Mouse (Mus musculus): ENCODE data around the gene Gm10663. TPM values are rescaled to one million over a fixed set of nuclear protein-coding genes. Genes with fewer than 3 reads are reported as not detected.

Gene Gm10663
- polyA plus RNA-seq, 1 experiment: not detected

DNA sequence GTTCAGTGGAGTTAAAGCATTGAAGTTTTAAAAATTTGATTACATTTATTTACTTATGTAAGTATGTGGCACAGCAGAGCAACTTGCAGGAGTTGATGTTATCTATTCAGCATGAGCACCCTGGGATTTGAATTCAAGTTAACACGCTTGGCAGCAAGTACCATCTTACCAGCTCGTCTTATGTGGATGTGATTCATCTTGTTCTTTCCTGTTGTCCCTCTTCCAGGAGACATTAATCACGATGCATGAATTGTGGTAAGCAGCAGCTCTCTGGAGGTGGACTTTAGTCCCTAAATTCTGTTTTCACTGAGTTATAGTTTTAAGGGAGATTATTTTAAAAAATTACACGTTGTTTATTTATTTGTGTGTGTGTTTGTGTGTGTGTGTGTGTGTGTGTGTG, 29.2 kb downstream of the Gm10663 start:
- Histone ChIP-seq H3K79me2 (ENCODE audit: control insufficient read depth, insufficient read depth) (no peaks in the 10 kb centered on the region), H3K4me3 (no peak overlapping the region), H3K4me2 (ENCODE audit: low read depth) (no peak overlapping the region), H3K36me3 (ENCODE audit: control insufficient read depth, insufficient read depth) (no peaks in the 10 kb centered on the region), H3K27me3 (ENCODE audit: control insufficient read depth, insufficient read depth, insufficient read length) (no peaks in the 10 kb centered on the region), H3ac (ENCODE audit: control insufficient read depth, insufficient read length) (no peak overlapping the region)
- no peak for TF ChIP-seq REST (IDR thresholded peaks at IDR 0.05; ENCODE audit: insufficient read depth, insufficient read length)
- TF ChIP-seq CEBPB (IDR thresholded peaks at IDR 0.05; ENCODE audit: insufficient read depth, poor library complexity, severe bottlenecking): no peak
- TF ChIP-seq TCF3 (IDR thresholded peaks at IDR 0.05; ENCODE audit: insufficient read length, low read depth): no peak
- no peak for TF ChIP-seq E2F4 (IDR thresholded peaks at IDR 0.05; ENCODE audit: insufficient read depth)
- no peak for TF ChIP-seq USF1 (IDR thresholded peaks at IDR 0.05; ENCODE audit: low read depth)
- no peak for TF ChIP-seq SRF (IDR thresholded peaks at IDR 0.05; ENCODE audit: control insufficient read depth, insufficient read length, low read depth)
- TF ChIP-seq MYOG (IDR thresholded peaks at IDR 0.05; ENCODE audit: control insufficient read depth in 1 of 3, insufficient read depth in 1 of 3, insufficient read length in 2 of 3, low read depth in 2 of 3): no peak
- no peak for TF ChIP-seq TCF12 (IDR thresholded peaks at IDR 0.05; ENCODE audit: insufficient read depth, poor library complexity, severe bottlenecking)
- no peak for TF ChIP-seq POLR2AphosphoS2 (IDR thresholded peaks at IDR 0.05; ENCODE audit: insufficient read length, low read depth)
- no peak for TF ChIP-seq MAX (IDR thresholded peaks at IDR 0.05; ENCODE audit: low read depth)
- TF ChIP-seq MYOD1 (IDR thresholded peaks at IDR 0.05; ENCODE audit: control insufficient read depth in 1 of 3, insufficient read length in 2 of 3, low read depth in 2 of 3): no peak
- no peak for TF ChIP-seq POLR2A (IDR thresholded peaks at IDR 0.05; ENCODE audit: insufficient read length, low read depth)

DNA sequence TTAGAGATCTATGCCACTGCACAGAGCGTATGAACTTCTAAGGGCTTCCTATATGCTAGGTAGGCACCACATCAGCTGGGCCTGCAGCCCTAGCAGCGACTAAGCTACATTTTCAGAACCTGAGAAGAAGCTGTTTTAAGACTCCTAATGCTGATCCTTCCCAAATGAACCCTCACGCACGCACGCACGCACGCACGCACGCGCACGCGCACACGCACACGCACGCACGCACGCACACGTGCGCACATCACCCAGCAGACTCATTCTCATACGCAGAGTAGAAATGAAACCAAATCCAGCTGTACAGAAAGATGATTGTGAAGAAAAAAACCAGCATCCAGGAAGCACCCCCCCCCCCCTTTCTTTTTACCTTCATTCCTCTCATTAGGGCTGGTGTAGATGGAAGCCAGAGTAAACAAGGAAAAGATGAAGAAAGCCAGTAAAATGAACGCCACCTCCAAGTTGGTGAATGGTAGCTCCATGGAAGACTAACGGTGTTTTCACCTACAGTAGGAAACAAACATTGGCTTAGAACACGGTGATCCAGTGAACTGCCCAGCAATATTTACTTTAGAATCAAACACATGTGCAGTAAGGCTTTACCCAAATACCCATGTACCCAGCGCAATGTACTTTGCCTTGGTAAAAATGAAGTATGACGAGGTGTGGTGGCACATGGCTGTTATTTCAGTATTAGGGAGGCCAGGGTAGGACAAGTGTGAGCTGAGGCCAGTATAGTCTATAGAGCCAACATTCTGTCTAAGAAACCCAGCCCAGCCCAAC, 33.3 kb downstream of the Gm10663 start:
- no peaks in the 10 kb centered on the region for H3K79me2 ChIP-seq (ENCODE audit: control insufficient read depth, insufficient read depth)
- no peaks in the 10 kb centered on the region for H3K36me3 ChIP-seq (ENCODE audit: control insufficient read depth, insufficient read depth)
- H3K27me3 ChIP-seq (ENCODE audit: control insufficient read depth, insufficient read depth, insufficient read length): no peaks in the 10 kb centered on the region
- no peak overlapping the region for H3K4me3 ChIP-seq
- no peak overlapping the region for H3K4me2 ChIP-seq (ENCODE audit: low read depth)
- no peak overlapping the region for H3ac ChIP-seq (ENCODE audit: control insufficient read depth, insufficient read length)
- no peak for TF ChIP-seq USF1 (IDR thresholded peaks at IDR 0.05; ENCODE audit: low read depth)
- no peak for TF ChIP-seq MAX (IDR thresholded peaks at IDR 0.05; ENCODE audit: low read depth)
- TF ChIP-seq REST (IDR thresholded peaks at IDR 0.05; ENCODE audit: insufficient read depth, insufficient read length): no peak
- TF ChIP-seq POLR2A (IDR thresholded peaks at IDR 0.05; ENCODE audit: insufficient read length, low read depth): no peak
- no peak for TF ChIP-seq MYOD1 (IDR thresholded peaks at IDR 0.05; ENCODE audit: control insufficient read depth in 1 of 3, insufficient read length in 2 of 3, low read depth in 2 of 3)
- TF ChIP-seq E2F4 (IDR thresholded peaks at IDR 0.05; ENCODE audit: insufficient read depth): no peak
- no peak for TF ChIP-seq POLR2AphosphoS2 (IDR thresholded peaks at IDR 0.05; ENCODE audit: insufficient read length, low read depth)
- TF ChIP-seq TCF3 (IDR thresholded peaks at IDR 0.05; ENCODE audit: insufficient read length, low read depth): no peak
- no peak for TF ChIP-seq CEBPB (IDR thresholded peaks at IDR 0.05; ENCODE audit: insufficient read depth, poor library complexity, severe bottlenecking)
- TF ChIP-seq MYOG (IDR thresholded peaks at IDR 0.05; ENCODE audit: control insufficient read depth in 1 of 3, insufficient read depth in 1 of 3, insufficient read length in 2 of 3, low read depth in 2 of 3): no peak
- no peak for TF ChIP-seq SRF (IDR thresholded peaks at IDR 0.05; ENCODE audit: control insufficient read depth, insufficient read length, low read depth)
- no peak for TF ChIP-seq TCF12 (IDR thresholded peaks at IDR 0.05; ENCODE audit: insufficient read depth, poor library complexity, severe bottlenecking)

DNA sequence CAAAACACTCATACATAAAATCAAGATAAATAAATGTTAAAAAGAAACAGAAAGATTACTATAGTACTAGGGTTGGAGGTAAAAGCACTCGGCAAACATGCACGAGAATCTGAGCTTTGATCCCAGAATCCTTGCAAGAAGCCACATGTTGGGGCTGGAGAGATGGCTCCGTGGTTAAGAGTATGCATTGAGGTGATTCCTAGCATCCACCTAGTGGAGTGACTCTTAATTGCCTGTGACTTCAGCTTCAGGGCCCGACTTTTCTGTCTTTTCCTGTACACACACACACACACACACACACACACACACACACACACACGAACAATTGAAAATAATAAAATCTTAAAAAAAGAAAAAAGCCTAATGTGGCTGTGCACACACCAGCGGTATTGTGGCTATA, 34.1 kb downstream of the Gm10663 start:
- Histone ChIP-seq H3K4me2 (ENCODE audit: low read depth) (no peak overlapping the region), H3K27me3 (ENCODE audit: control insufficient read depth, insufficient read depth, insufficient read length) (no peaks in the 10 kb centered on the region), H3K79me2 (ENCODE audit: control insufficient read depth, insufficient read depth) (no peaks in the 10 kb centered on the region), H3K36me3 (ENCODE audit: control insufficient read depth, insufficient read depth) (no peaks in the 10 kb centered on the region), H3K4me3 (no peak overlapping the region), H3ac (ENCODE audit: control insufficient read depth, insufficient read length) (no peak overlapping the region)
- no peak for TF ChIP-seq POLR2A (IDR thresholded peaks at IDR 0.05; ENCODE audit: insufficient read length, low read depth)
- no peak for TF ChIP-seq MAX (IDR thresholded peaks at IDR 0.05; ENCODE audit: low read depth)
- no peak for TF ChIP-seq E2F4 (IDR thresholded peaks at IDR 0.05; ENCODE audit: insufficient read depth)
- TF ChIP-seq REST (IDR thresholded peaks at IDR 0.05; ENCODE audit: insufficient read depth, insufficient read length): no peak
- no peak for TF ChIP-seq TCF12 (IDR thresholded peaks at IDR 0.05; ENCODE audit: insufficient read depth, poor library complexity, severe bottlenecking)
- TF ChIP-seq CEBPB (IDR thresholded peaks at IDR 0.05; ENCODE audit: insufficient read depth, poor library complexity, severe bottlenecking): no peak
- no peak for TF ChIP-seq SRF (IDR thresholded peaks at IDR 0.05; ENCODE audit: control insufficient read depth, insufficient read length, low read depth)
- TF ChIP-seq USF1 (IDR thresholded peaks at IDR 0.05; ENCODE audit: low read depth): no peak
- no peak for TF ChIP-seq POLR2AphosphoS2 (IDR thresholded peaks at IDR 0.05; ENCODE audit: insufficient read length, low read depth)
- no peak for TF ChIP-seq MYOD1 (IDR thresholded peaks at IDR 0.05; ENCODE audit: control insufficient read depth in 1 of 3, insufficient read length in 2 of 3, low read depth in 2 of 3)
- TF ChIP-seq TCF3 (IDR thresholded peaks at IDR 0.05; ENCODE audit: insufficient read length, low read depth): no peak
- TF ChIP-seq MYOG (IDR thresholded peaks at IDR 0.05; ENCODE audit: control insufficient read depth in 1 of 3, insufficient read depth in 1 of 3, insufficient read length in 2 of 3, low read depth in 2 of 3): no peak

GRCm38 (mm10) chr8:65110285-65110691, 35.5 kb downstream of the Gm10663 start:
- Histone ChIP-seq H3ac (ENCODE audit: control insufficient read depth, insufficient read length) (no peak overlapping the region), H3K4me3 (no peak overlapping the region), H3K4me2 (ENCODE audit: low read depth) (no peak overlapping the region), H3K79me2 (ENCODE audit: control insufficient read depth, insufficient read depth) (no peaks in the 10 kb centered on the region), H3K27me3 (ENCODE audit: control insufficient read depth, insufficient read depth, insufficient read length) (no peaks in the 10 kb centered on the region), H3K36me3 (ENCODE audit: control insufficient read depth, insufficient read depth) (no peaks in the 10 kb centered on the region)
- TF ChIP-seq SRF (IDR thresholded peaks at IDR 0.05; ENCODE audit: control insufficient read depth, insufficient read length, low read depth): no peak
- TF ChIP-seq CEBPB (IDR thresholded peaks at IDR 0.05; ENCODE audit: insufficient read depth, poor library complexity, severe bottlenecking): no peak
- TF ChIP-seq REST (IDR thresholded peaks at IDR 0.05; ENCODE audit: insufficient read depth, insufficient read length): no peak
- TF ChIP-seq TCF3 (IDR thresholded peaks at IDR 0.05; ENCODE audit: insufficient read length, low read depth): no peak
- no peak for TF ChIP-seq E2F4 (IDR thresholded peaks at IDR 0.05; ENCODE audit: insufficient read depth)
- no peak for TF ChIP-seq MYOD1 (IDR thresholded peaks at IDR 0.05; ENCODE audit: control insufficient read depth in 1 of 3, insufficient read length in 2 of 3, low read depth in 2 of 3)
- no peak for TF ChIP-seq MYOG (IDR thresholded peaks at IDR 0.05; ENCODE audit: control insufficient read depth in 1 of 3, insufficient read depth in 1 of 3, insufficient read length in 2 of 3, low read depth in 2 of 3)
- TF ChIP-seq POLR2A (IDR thresholded peaks at IDR 0.05; ENCODE audit: insufficient read length, low read depth): no peak
- no peak for TF ChIP-seq USF1 (IDR thresholded peaks at IDR 0.05; ENCODE audit: low read depth)
- TF ChIP-seq POLR2AphosphoS2 (IDR thresholded peaks at IDR 0.05; ENCODE audit: insufficient read length, low read depth): no peak
- no peak for TF ChIP-seq TCF12 (IDR thresholded peaks at IDR 0.05; ENCODE audit: insufficient read depth, poor library complexity, severe bottlenecking)
- no peak for TF ChIP-seq MAX (IDR thresholded peaks at IDR 0.05; ENCODE audit: low read depth)

Measured in myocyte (in vitro differentiated cells).